Mouse (Mus musculus) limb, embryonic 14.5 days (tissue): ENCODE measurements at regions not wholly inside any gene's neighbourhood (a gene's known extent, or its start where the extent isn't known, plus 50 kb on each side); places are given as distances from the start of the nearest gene placed in this dataset.

ENCODE experiments used
- ATAC-seq: fragments of 200-750 bp; cut with Nextera tagmentation; 2 replicates; pipeline ENCODE4 v1.8.0; 2017; ENCODE audit warnings: low read depth, moderate number of reproducible peaks, moderate TSS enrichment; ENCODE audit not compliant: low FRiP score
- DNase-seq: peaks from one replicate; pipeline ENCODE4 v3.0.0-alpha.2; 2015; ENCODE audit warnings: low spot score
- H3K27ac ChIP-seq: fragments of 300-500 bp; sonication (generic); replicated peaks from 2 replicates; pipeline ENCODE4 v1.5.1; 2014; ENCODE audit warnings: low read depth, mild to moderate bottlenecking, low read length, moderate library complexity, mixed read lengths
- H3K27me3 ChIP-seq: fragments of 300-500 bp; sonication (generic); 2 replicates; pipeline ENCODE4 v1.6.1; 2014; ENCODE audit warnings: low read length, mixed read lengths; ENCODE audit not compliant: control insufficient read depth, insufficient read depth
- H3K36me3 ChIP-seq: fragments of 300-500 bp; sonication (generic); 2 replicates; pipeline ENCODE4 v1.6.1; 2014; ENCODE audit warnings: mild to moderate bottlenecking, low read length, moderate library complexity, mixed read lengths; ENCODE audit not compliant: control insufficient read depth, insufficient read depth
- H3K4me1 ChIP-seq: fragments of 300-500 bp; sonication (generic); 2 replicates; pipeline ENCODE4 v1.6.1; 2014; ENCODE audit warnings: antibody characterized with exemption, low read length, mixed read lengths; ENCODE audit not compliant: control insufficient read depth, insufficient read depth
- H3K4me2 ChIP-seq: fragments of 300-500 bp; sonication (generic); replicated peaks from 2 replicates; pipeline ENCODE4 v1.6.1; 2014; ENCODE audit warnings: low read depth, mild to moderate bottlenecking, low read length, moderate library complexity; ENCODE audit not compliant: severe bottlenecking
- H3K4me3 ChIP-seq: fragments of 300-500 bp; sonication (generic); replicated peaks from 2 replicates; pipeline ENCODE4 v1.5.1; 2014; ENCODE audit warnings: low read length
- H3K9ac ChIP-seq: fragments of 300-500 bp; sonication (generic); 2 replicates; pipeline ENCODE4 v1.6.1; 2014; ENCODE audit warnings: mild to moderate bottlenecking, low read depth, low read length, moderate library complexity; ENCODE audit not compliant: severe bottlenecking
- H3K9me3 ChIP-seq: fragments of 300-500 bp; sonication (generic); 2 replicates; pipeline ENCODE4 v1.6.1; 2016; ENCODE audit warnings: low read length; ENCODE audit not compliant: control insufficient read depth
- POLR2A ChIP-seq: fragments of 200-500 bp; IDR thresholded peaks from 2 replicates; pipeline ENCODE4 v1.8.0; 2012; ENCODE audit warnings: inconsistent platforms, mild to moderate bottlenecking, moderate library complexity, borderline replicate concordance; ENCODE audit not compliant: insufficient read depth, insufficient read length; ENCODE audit errors: extremely low read depth
- WGBS: fragments of 180-500 bp; shearing (Covaris S2); extraction: QIAGEN DNeasy Blood & Tissue Kit; methylation state at CpG from one replicate; pipeline ENCODE4 v1.1.7; 2014; 5-methylcytosine and 5-hydroxymethylcytosine counted together

DNA sequence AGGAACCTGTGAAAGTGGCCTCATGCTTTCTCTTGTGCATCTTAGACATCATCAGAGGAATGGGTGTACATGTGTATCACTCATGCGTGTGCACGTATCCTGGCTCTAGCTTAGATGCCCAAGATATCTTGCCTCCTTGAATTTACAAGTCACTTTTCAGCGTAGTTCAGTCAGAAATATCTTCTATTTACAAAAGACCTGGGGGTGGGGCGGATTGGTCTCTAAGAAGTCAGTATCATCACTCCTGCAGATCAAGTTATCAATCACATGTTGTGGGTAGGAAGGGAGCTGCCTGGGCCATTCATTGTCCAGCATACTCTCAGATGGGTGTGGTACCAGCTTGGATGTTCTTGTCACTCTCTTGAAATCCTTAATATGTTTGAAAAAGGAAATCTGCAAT, 77.0 kb upstream of the Pcdh8 start:
- WGBS = 94% methylated on average over 4 of the region's 4 CpGs
- H3K27me3 ChIP-seq = no peaks in the 10 kb centered on the region

DNA sequence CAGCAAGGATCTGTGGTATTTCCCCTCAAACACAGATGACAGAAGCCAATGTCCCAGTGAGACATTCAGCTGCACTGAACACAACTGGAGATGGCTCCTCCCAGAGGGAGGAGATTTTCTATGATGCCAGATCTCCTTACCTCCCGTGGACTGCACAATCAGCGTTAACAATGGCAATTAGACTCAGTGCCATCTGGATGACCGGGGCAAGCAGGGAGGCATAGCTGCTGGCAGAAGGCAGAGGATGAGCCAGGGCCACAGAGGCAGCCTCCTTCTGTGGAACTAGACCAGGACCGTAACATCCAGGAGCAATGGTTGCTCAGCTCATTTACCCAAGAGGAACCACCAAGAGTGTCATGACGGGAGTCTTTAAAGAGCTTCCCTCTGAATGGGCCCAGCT, 73.2 kb upstream of the Pcdh8 start:
- Histone ChIP-seq H3K27ac (no peak overlapping the region), H3K9ac (no peak overlapping the region), H3K4me2 (no peak overlapping the region), H3K27me3 (no peaks in the 10 kb centered on the region), H3K36me3 (no peaks in the 10 kb centered on the region), H3K4me3 (no peak overlapping the region), H3K9me3 (no peaks in the 10 kb centered on the region), H3K4me1 (no peaks in the 10 kb centered on the region)
- 86% methylated on average over 5 of the region's 5 CpGs for WGBS
- ATAC-seq (no peak), DNase-seq (no peak)
- TF ChIP-seq POLR2A = no peak

More for the DNA sequence above, 77.0 kb upstream of the Pcdh8 start:
- no peaks in the 10 kb centered on the region for H3K36me3 ChIP-seq
- ATAC-seq (no peak), DNase-seq (no peak)
- no peak for TF ChIP-seq POLR2A
- H3K4me1 ChIP-seq = no peaks in the 10 kb centered on the region
- no peaks in the 10 kb centered on the region for H3K9me3 ChIP-seq
- no peak overlapping the region for H3K4me2 ChIP-seq
- H3K4me3 ChIP-seq = no peak overlapping the region
- no peak overlapping the region for H3K27ac ChIP-seq
- no peak overlapping the region for H3K9ac ChIP-seq

DNA sequence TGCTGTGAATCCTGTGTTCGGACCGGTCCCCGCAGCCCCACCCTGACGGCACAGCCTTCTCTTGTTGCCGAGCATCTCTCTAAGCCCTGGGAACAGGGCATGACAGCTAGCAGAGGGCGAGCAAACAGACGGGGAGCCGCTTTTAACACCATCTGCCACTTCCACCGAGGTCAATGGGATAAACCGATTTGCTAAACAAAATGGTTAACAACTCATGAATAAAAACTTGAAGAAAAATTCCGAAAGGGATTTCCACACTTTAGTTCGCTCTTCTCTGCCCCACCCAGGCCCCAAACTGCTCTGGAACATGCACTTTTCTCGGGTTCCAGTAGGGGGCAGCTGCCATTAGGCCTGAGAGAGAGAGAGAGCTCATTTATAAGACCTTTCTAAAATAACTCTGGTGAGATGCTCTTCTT, 72.0 kb upstream of the Pcdh8 start:
- Histone ChIP-seq H3K4me1 (no peaks in the 10 kb centered on the region), H3K9ac (no peak overlapping the region), H3K36me3 (no peaks in the 10 kb centered on the region), H3K4me3 (no peak overlapping the region), H3K9me3 (no peaks in the 10 kb centered on the region), H3K4me2 (no peak overlapping the region), H3K27ac (no peak overlapping the region), H3K27me3 (no peaks in the 10 kb centered on the region)
- peak; percentile 13 for DNase-seq
- no peak for TF ChIP-seq POLR2A
- 17% methylated on average over 13 of the region's 13 CpGs for WGBS
- no peak for ATAC-seq

DNA sequence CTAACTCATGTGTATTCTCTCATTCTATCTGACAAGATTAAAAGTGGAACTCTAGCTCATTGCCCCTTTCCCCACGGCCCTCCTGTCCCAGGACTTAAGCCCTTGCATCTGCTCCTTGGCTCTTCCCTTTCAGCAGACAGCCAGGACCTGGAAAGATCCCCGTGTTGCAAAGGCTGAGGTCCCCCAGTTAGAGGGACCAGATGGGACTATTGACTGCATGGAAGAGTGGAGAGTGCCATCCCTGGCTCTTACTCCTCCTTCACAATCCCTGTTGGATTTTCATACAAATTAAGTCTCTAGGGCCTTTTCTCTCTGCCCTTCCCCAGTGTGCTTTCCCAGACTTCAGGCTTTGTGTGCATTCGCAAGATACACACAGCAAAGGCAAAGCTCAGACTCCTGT, 71.6 kb upstream of the Pcdh8 start:
- Histone ChIP-seq H3K9ac (no peak overlapping the region), H3K4me2 (no peak overlapping the region), H3K4me3 (no peak overlapping the region), H3K9me3 (no peaks in the 10 kb centered on the region), H3K27me3 (no peaks in the 10 kb centered on the region), H3K27ac (no peak overlapping the region), H3K4me1 (no peaks in the 10 kb centered on the region), H3K36me3 (no peaks in the 10 kb centered on the region)
- 41% methylated on average over 3 of the region's 3 CpGs for WGBS
- TF ChIP-seq POLR2A = no peak
- ATAC-seq = no peak
- DNase-seq = no peak

DNA sequence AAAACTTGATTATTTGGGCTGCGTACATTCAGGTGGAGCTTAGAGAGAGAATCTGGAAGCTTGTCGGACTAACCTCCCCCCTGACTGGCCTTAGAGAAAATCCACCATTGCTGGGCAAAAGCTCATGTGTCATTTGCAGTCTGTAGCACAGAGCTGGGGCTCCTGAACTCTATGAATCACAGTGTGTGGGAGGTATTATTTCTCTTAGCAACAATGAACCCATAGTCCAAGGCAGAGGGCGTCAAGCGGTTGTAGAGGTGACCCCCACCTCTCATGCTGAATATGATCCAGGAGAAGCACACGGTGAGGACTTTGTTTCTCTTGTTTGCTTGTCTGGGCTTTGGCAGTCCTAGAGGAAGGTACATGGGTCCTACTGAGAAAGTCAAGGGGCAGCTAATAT, 66.0 kb upstream of the Pcdh8 start:
- H3K36me3 ChIP-seq = no peaks in the 10 kb centered on the region
- ATAC-seq (no peak), DNase-seq (no peak)
- H3K27me3 ChIP-seq = no peaks in the 10 kb centered on the region
- TF ChIP-seq POLR2A = no peak
- WGBS = 75% methylated on average over 5 of the region's 5 CpGs
- no peak overlapping the region for H3K4me2 ChIP-seq
- H3K9ac ChIP-seq = no peak overlapping the region
- no peak overlapping the region for H3K4me3 ChIP-seq
- no peaks in the 10 kb centered on the region for H3K9me3 ChIP-seq
- no peaks in the 10 kb centered on the region for H3K4me1 ChIP-seq
- no peak overlapping the region for H3K27ac ChIP-seq

DNA sequence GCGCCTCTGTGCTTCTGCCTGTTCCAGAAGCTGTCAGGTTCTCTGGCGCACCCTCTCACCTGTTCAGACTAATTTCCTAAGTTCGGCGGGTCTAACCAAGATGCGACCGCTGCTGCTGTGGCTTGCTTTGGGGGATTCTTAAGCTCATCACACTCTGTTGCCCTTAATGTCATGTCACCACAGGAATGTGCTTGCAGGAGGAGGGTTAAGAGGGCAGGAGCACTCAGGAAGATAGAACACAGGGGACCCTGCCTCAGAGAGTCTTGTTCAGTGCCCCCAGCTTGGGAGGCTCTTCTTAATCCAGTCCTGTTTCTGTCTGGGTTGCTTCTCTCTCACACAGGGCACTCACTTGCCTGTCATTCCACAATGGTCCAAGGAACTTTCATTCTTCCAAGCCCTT, 65.1 kb upstream of the Pcdh8 start:
- 87% methylated on average over 5 of the region's 6 CpGs for WGBS
- Histone ChIP-seq H3K27me3 (no peaks in the 10 kb centered on the region), H3K36me3 (no peaks in the 10 kb centered on the region), H3K4me2 (no peak overlapping the region), H3K4me3 (no peak overlapping the region), H3K9me3 (no peaks in the 10 kb centered on the region), H3K9ac (no peak overlapping the region), H3K4me1 (no peaks in the 10 kb centered on the region), H3K27ac (no peak overlapping the region)
- no peak for TF ChIP-seq POLR2A
- no peak for DNase-seq
- ATAC-seq = no peak
